Comparison of ENCODE assay signal across 9 mouse cellular contexts in genomic region chr8:86768499-86768898, GRCm38 (mm10). TPM values are rescaled to one million over a fixed set of nuclear protein-coding genes. Genes with fewer than 3 reads are reported as not detected.
A peak's percentile ranks its signal among the peaks of the same experiment; 100 is the strongest.
DNase-seq lines count a peak whose midpoint lies in the region; ATAC-seq lines count a peak whose summit lies in the region.
"Had no signal": no experiment of that assay in that cellular context is flagged by ENCODE, and none has a peak within 500 bp of the region (broad histone marks: within the 10 kb centered on the region; RNA-seq: fewer than 3 reads in every experiment).

No protein-coding gene starts in this region.

- no peaks in the 10 kb centered on the region for H3K9me3 ChIP-seq in lung, embryonic 16.5 days (ENCODE audit: control insufficient read depth, low read length)
- H3K9me3 ChIP-seq in midbrain, embryonic 15.5 days = no peaks in the 10 kb centered on the region
- H3K9me3 ChIP-seq: neural tube, embryonic 13.5 days had no signal

- DNase-seq in cerebellum, adult 9-11 months = peak; percentile 10
- no peak for DNase-seq in cerebellum, adult 11 months
- DNase-seq in 3T3-L1 (ENCODE audit: low read depth, low spot score) = peak; percentile 99
- peak; percentile 44 for DNase-seq in gastrocnemius, adult 8-10 months (ENCODE audit: low spot score in 2 of 2)
- no peak for DNase-seq in kidney, postnatal 25 days

- no peak overlapping the region for H3K27ac ChIP-seq in lung, embryonic 16.5 days (ENCODE audit: low read length)
- H3K27ac ChIP-seq in midbrain, embryonic 15.5 days = no peak overlapping the region
- H3K27ac ChIP-seq: neural tube, embryonic 13.5 days had no signal

- H3K4me3 ChIP-seq in lung, embryonic 16.5 days (ENCODE audit: low read length) = no peak overlapping the region
- H3K4me3 ChIP-seq in midbrain, embryonic 15.5 days = no peak overlapping the region
- H3K4me3 ChIP-seq: neural tube, embryonic 13.5 days had no signal

- H3K27me3 ChIP-seq in lung, embryonic 16.5 days (ENCODE audit: control insufficient read depth, insufficient read depth, low read depth, low read length) = no peaks in the 10 kb centered on the region
- H3K27me3 ChIP-seq in midbrain, embryonic 15.5 days (replicated peaks) = no peaks in the 10 kb centered on the region
- H3K27me3 ChIP-seq: neural tube, embryonic 13.5 days had no signal

- H3K9ac ChIP-seq in lung, embryonic 16.5 days (ENCODE audit: low read length) = no peak overlapping the region
- H3K9ac ChIP-seq in midbrain, embryonic 15.5 days = no peak overlapping the region
- H3K9ac ChIP-seq: neural tube, embryonic 13.5 days had no signal

- no peaks in the 10 kb centered on the region for H3K36me3 ChIP-seq in lung, embryonic 16.5 days (ENCODE audit: control insufficient read depth, insufficient read depth, low read length)
- H3K36me3 ChIP-seq in midbrain, embryonic 15.5 days (replicated peaks) = no peaks in the 10 kb centered on the region
- H3K36me3 ChIP-seq: neural tube, embryonic 13.5 days had no signal

- H3K4me1 ChIP-seq in lung, embryonic 16.5 days (replicated peaks; ENCODE audit: control insufficient read depth, insufficient read depth, low read length) = no peaks in the 10 kb centered on the region; the same call in 1 of the 2 replicates
- no peaks in the 10 kb centered on the region for H3K4me1 ChIP-seq in midbrain, embryonic 15.5 days
- H3K4me1 ChIP-seq: neural tube, embryonic 13.5 days had no signal

- H3K4me2 ChIP-seq in lung, embryonic 16.5 days (ENCODE audit: low read depth, low read length) = no peak overlapping the region
- H3K4me2 ChIP-seq in midbrain, embryonic 15.5 days = no peak overlapping the region
- H3K4me2 ChIP-seq: neural tube, embryonic 13.5 days had no signal

- peak; percentile 51; the same call in 1 of the 2 replicates for ATAC-seq in lung, embryonic 16.5 days (ENCODE audit: low read depth)
- ATAC-seq in midbrain, embryonic 15.5 days (replicated peaks) = no peak
- ATAC-seq in granulocyte monocyte progenitor cell, adult 5-6 weeks (replicated peaks; ENCODE audit: poor library complexity, severe bottlenecking) = no peak

- 46% methylated on average over 5 of the region's 5 CpGs for WGBS in lung, embryonic 16.5 days
- WGBS in midbrain, embryonic 15.5 days = 81% methylated on average over 5 of the region's 5 CpGs

RNA-seq across cellular contexts. Expression of gene Siah1a, which starts 22.8 kb away (rescaled TPM):
- 10 to 100 TPM; 10.4 to 14.5 (median 11.7) TPM for total RNA-seq in gastrocnemius, adult 8-10 months (2022)
- polyA plus RNA-seq in lung, embryonic 16.5 days (2015; fragmentation: Nextera tagmentation; extraction: Ambion mirVana) = 31.5 and 39.5 TPM in 2 replicates
- polyA plus RNA-seq in midbrain, embryonic 15.5 days (2015; fragmentation: Nextera tagmentation; extraction: Ambion mirVana) = 74.8 and 76.1 TPM in 2 replicates
- total RNA-seq in granulocyte monocyte progenitor cell, adult 5-6 weeks (2014; fragmentation: Nextera tagmentation) = 8.1 and 14.1 TPM in 2 replicates
- 14.5 and 21.0 TPM in 2 replicates for total RNA-seq in granulocyte monocyte progenitor cell, adult 5-6 weeks (2017)

RNA-seq across cellular contexts. Expression of gene Gm10638, which starts 23.0 kb away (rescaled TPM):
- 1 to 10 TPM; 1.5 to 7.1 (median 4.4) TPM for total RNA-seq in gastrocnemius, adult 8-10 months (2022)
- polyA plus RNA-seq in lung, embryonic 16.5 days (2015; fragmentation: Nextera tagmentation; extraction: Ambion mirVana) = 2.5 and 3.3 TPM in 2 replicates
- polyA plus RNA-seq in midbrain, embryonic 15.5 days (2015; fragmentation: Nextera tagmentation; extraction: Ambion mirVana) = 5.8 and 6.4 TPM in 2 replicates
- total RNA-seq in granulocyte monocyte progenitor cell, adult 5-6 weeks (2014; fragmentation: Nextera tagmentation) = not detected in 2 replicates
- total RNA-seq in granulocyte monocyte progenitor cell, adult 5-6 weeks (2017) = 0.36 TPM in 1 of 2 replicates, not detected in the other

Comparison
In these comparisons a context has a peak if more than half of its experiments do, and no peak if none do; other contexts are left out.
1. DNase-seq: peak in cerebellum, adult 9-11 months (single experiment), 3T3-L1 (single experiment) and gastrocnemius, adult 8-10 months (2 of 2); none in cerebellum, adult 11 months (single experiment) and kidney, postnatal 25 days (0 of 2).